Mouse (Mus musculus) intestine, embryonic 16.5 days (tissue): ENCODE measurements around the gene Rps3. TPM values are rescaled to one million over a fixed set of nuclear protein-coding genes. Genes with fewer than 3 reads are reported as not detected.
A peak's percentile ranks its signal among the peaks of the same experiment; 100 is the strongest.

ENCODE experiments used
- ATAC-seq: fragments of 200-750 bp; cut with Nextera tagmentation; 2 replicates; pipeline ENCODE4 v1.8.0; 2017; ENCODE audit warnings: moderate TSS enrichment, moderate library complexity
- H3K27ac ChIP-seq: fragments of 300-500 bp; sonication (generic); 2 replicates; pipeline ENCODE4 v1.5.1; 2014; ENCODE audit warnings: mild to moderate bottlenecking, low read length
- H3K27me3 ChIP-seq: fragments of 300-500 bp; sonication (generic); replicated peaks from 2 replicates; pipeline ENCODE4 v1.6.1; 2014; ENCODE audit warnings: low read length, control low read depth, mixed read lengths; ENCODE audit not compliant: control insufficient read depth, insufficient read depth
- H3K36me3 ChIP-seq: fragments of 300-500 bp; sonication (generic); 2 replicates; pipeline ENCODE4 v1.6.1; 2014; ENCODE audit warnings: low read length, control low read depth; ENCODE audit not compliant: control insufficient read depth, insufficient read depth
- H3K4me1 ChIP-seq: fragments of 300-500 bp; sonication (generic); 2 replicates; pipeline ENCODE4 v1.6.1; 2014; ENCODE audit warnings: low read length, control low read depth, mixed read lengths; ENCODE audit not compliant: control insufficient read depth, insufficient read depth
- H3K4me2 ChIP-seq: fragments of 300-500 bp; sonication (generic); 2 replicates; pipeline ENCODE4 v1.6.1; 2014; ENCODE audit warnings: low read depth, low read length, control low read depth
- H3K4me3 ChIP-seq: fragments of 300-500 bp; sonication (generic); 2 replicates; pipeline ENCODE4 v1.5.1; 2014; ENCODE audit warnings: mild to moderate bottlenecking, low read length
- H3K9ac ChIP-seq: fragments of 300-500 bp; sonication (generic); 2 replicates; pipeline ENCODE4 v1.6.1; 2014; ENCODE audit warnings: low read depth, low read length
- H3K9me3 ChIP-seq: fragments of 300-500 bp; sonication (generic); 2 replicates; pipeline ENCODE4 v1.6.1; 2016; ENCODE audit warnings: low read length, control low read depth; ENCODE audit not compliant: control insufficient read depth
- WGBS: fragments of 180-500 bp; shearing (Covaris S2); extraction: QIAGEN DNeasy Blood & Tissue Kit; methylation state at CpG from one replicate; pipeline ENCODE4 v1.1.7; 2014; 5-methylcytosine and 5-hydroxymethylcytosine counted together
- polyA plus RNA-seq: library from polyadenylated mRNA; unstranded; fragments of >200 nt; fragmentation: Nextera tagmentation; extraction: Ambion mirVana; gene quantifications from 2 replicates; pipeline ENCODE4 v1.2.1, GENCODE M21; 2015

Gene Rps3
- polyA plus RNA-seq, 1 experiment from 2014 or later: 816 TPM

DNA sequence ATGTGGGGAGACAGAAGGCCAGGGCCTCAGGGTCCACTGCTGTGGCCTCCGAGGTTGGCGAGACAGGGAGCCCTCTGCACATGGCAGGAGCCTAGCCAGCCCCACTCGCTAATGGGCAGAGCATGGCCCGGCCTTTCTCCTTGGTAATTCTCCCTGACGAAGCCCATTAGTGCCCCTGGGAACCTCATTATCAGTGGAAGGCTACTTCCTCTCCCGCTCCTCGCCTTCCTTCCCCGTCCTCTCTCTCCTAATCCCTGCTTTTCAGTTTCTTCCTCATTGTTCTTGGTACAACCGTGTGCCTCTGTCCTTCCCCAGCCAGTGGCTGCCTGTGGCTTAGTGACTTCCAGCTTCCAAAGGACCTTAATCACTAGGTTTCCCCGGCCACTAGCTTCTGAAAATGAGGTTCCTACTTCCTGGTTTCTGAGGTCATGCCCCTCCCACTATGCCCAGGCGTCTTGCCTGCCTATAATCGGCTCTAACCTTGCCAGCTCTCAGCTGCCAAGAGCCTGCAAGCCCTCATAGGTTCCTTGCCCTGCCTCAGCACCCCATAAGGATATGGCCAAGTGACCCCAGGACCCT lies 48.8 kb downstream of the Rps3 start:
- H3K9me3 ChIP-seq: no peaks in the 10 kb centered on the region
- H3K36me3 ChIP-seq: no peaks in the 10 kb centered on the region
- H3K4me3 ChIP-seq: no peak overlapping the region
- peak; percentile 62 for ATAC-seq
- H3K9ac ChIP-seq: no peak overlapping the region
- H3K4me1 ChIP-seq: peaks cover 4% of the 10 kb centered on the region
- peak overlapping the region; percentile 64 for H3K27ac ChIP-seq
- 39% methylated on average over 12 of the region's 12 CpGs for WGBS
- no peak overlapping the region for H3K4me2 ChIP-seq
- H3K27me3 ChIP-seq: no peaks in the 10 kb centered on the region

DNA sequence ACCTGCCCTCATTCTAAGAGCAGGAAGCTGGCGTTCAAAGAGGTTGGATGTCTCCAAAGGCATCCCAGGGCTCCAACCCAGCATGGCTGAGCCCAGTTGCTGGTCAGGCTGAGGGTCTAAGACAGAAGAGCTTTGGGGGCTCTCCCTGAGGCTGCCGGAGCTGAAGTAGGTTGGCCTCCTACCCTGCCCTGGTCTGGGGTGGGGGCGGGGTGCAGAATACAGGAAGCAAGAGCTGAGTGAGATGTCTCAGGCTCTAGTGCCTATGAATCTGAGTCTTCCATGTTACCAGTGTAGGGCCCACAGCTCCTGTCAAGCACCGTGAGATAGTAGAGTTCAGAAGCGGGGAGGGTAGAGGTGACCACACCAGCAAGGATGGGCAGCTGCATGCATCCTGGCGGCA lies 50.7 kb downstream of the Rps3 start:
- Histone ChIP-seq H3K9me3 (no peaks in the 10 kb centered on the region), H3K4me1 (peaks cover 4% of the 10 kb centered on the region), H3K4me3 (no peak overlapping the region), H3K27me3 (no peaks in the 10 kb centered on the region), H3K9ac (no peak overlapping the region), H3K36me3 (no peaks in the 10 kb centered on the region), H3K27ac (no peak overlapping the region), H3K4me2 (no peak overlapping the region)
- ATAC-seq: no peak
- 87% methylated on average over 6 of the region's 6 CpGs for WGBS

DNA sequence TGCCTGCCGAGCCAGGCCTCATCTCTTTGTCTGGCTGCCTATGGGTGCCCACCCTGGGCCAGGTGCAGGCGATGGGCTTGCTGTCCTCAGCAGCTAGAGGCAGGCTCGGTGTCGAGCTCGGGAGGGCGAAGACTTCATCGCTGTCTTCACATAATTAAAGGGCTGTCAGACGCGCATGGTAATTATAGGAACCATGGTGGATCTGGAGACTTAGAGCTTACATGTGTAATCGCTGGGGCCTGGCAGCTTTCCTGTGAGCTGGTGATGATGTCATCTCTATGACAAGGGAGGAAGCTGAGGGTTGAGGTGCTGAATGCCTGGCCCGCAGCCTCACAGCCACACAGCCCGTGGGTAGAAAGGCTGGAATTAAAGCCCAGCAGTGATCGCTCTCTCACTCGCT lies 51.3 kb downstream of the Rps3 start:
- Histone ChIP-seq H3K9me3 (no peaks in the 10 kb centered on the region), H3K36me3 (no peaks in the 10 kb centered on the region), H3K4me2 (no peak overlapping the region), H3K4me1 (peaks cover 4% of the 10 kb centered on the region), H3K9ac (no peak overlapping the region), H3K4me3 (no peak overlapping the region), H3K27ac (no peak overlapping the region), H3K27me3 (no peaks in the 10 kb centered on the region)
- no peak for ATAC-seq
- WGBS: 69% methylated on average over 14 of the region's 14 CpGs

DNA sequence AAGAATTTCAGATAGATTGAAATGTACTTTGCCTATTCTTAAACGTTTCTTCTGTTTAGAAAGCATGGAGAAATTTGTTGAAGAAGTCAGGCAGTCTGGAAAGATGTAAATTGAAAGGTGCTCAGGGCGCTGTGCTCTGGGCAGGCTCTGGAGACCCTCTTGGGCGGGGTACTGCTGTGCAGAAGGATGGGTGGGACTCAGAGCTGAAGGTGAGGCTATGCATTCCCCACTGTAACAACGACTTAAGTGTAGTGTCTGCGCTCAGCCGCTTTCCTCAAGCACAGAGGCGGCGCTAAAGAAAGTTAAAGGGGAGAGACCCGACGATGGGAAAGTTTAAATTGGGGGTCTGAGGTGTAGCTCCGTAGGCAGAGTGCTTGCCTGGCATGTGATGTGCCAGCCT lies 53.3 kb downstream of the Rps3 start:
- peaks cover 10% of the 10 kb centered on the region for H3K4me1 ChIP-seq
- H3K9ac ChIP-seq: no peak overlapping the region
- H3K36me3 ChIP-seq: no peaks in the 10 kb centered on the region
- H3K9me3 ChIP-seq: no peaks in the 10 kb centered on the region
- no peaks in the 10 kb centered on the region for H3K27me3 ChIP-seq
- no peak overlapping the region for H3K27ac ChIP-seq
- H3K4me2 ChIP-seq: no peak overlapping the region
- ATAC-seq: no peak
- WGBS: 72% methylated on average over 11 of the region's 11 CpGs
- no peak overlapping the region for H3K4me3 ChIP-seq

DNA sequence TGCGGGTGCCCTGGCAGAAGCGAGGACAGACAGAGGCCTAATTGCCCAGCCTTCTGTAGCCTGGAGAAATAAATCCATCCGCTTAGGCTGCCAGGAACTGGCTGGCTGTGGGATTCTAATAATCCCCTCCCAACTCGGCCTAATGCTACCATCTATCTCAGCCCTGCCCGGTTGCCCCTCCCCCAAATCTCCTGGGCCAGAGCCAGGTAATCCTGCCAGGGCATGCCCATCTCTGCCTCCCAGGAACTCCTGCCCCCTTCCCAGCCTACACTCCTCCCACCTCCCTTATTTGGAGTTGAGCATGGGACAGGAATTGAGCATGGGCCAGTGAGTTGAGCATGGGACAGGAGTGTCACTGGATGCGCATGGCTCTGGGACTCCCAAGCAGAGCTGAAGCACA lies 53.8 kb downstream of the Rps3 start:
- Histone ChIP-seq H3K4me1 (peaks cover 15% of the 10 kb centered on the region), H3K9ac (no peak overlapping the region), H3K27ac (0 out of 2 replicates have a peak overlapping the region, but pooled peaks have one; percentile 21), H3K4me3 (no peak overlapping the region), H3K36me3 (no peaks in the 10 kb centered on the region), H3K27me3 (no peaks in the 10 kb centered on the region), H3K9me3 (no peaks in the 10 kb centered on the region), H3K4me2 (no peak overlapping the region)
- WGBS: 61% methylated on average over 6 of the region's 6 CpGs
- no peak for ATAC-seq

DNA sequence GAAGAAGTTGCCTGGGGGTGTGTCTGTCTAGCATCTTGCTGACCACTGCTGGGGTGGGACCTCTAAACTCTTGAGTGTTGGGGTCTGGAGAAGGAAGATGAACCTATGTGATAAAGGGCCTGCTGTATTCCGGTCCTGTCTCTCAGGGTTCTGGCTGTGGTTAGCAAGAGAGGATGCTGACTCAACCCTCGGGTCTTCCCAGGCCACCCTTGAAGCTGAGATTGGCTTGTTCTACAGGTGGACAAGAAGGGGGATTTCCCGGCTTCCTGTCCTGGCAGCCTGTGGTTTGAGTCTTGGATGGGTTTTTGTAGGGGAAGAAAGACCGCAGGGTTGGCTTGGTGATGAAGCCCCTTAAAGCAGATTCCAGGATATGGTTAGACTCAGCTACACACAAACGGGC lies 54.7 kb downstream of the Rps3 start:
- no peaks in the 10 kb centered on the region for H3K9me3 ChIP-seq
- no peaks in the 10 kb centered on the region for H3K36me3 ChIP-seq
- no peaks in the 10 kb centered on the region for H3K27me3 ChIP-seq
- peaks cover 18% of the 10 kb centered on the region for H3K4me1 ChIP-seq
- no peak overlapping the region for H3K27ac ChIP-seq
- H3K9ac ChIP-seq: no peak overlapping the region
- H3K4me3 ChIP-seq: no peak overlapping the region
- H3K4me2 ChIP-seq: no peak overlapping the region
- ATAC-seq: no peak
- whole genome bisulfite sequencing: 83% methylated on average over 5 of the region's 5 CpGs

DNA sequence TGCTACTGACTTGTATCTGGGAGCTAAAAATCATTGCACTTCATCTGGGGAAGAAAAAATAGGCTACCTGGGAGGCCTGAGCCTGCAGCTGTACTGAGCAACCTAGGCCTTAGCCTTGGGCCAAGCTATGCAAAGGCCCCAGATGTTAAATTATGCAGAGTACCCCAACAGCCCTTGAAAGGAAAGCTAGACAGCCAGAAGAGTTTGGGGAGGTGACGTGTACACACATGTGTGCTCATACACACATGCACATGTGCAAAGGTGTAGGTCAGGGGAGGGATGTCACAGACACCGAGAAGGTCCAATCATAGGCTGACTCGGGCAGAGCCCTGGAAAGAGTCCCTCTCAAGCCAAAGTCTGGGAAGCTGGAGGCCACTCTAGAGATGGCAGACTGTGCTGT lies 55.6 kb downstream of the Rps3 start:
- no peak overlapping the region for H3K27ac ChIP-seq
- H3K36me3 ChIP-seq: no peaks in the 10 kb centered on the region
- no peak overlapping the region for H3K4me2 ChIP-seq
- H3K27me3 ChIP-seq: no peaks in the 10 kb centered on the region
- 89% methylated on average over 3 of the region's 3 CpGs for WGBS
- H3K9me3 ChIP-seq: no peaks in the 10 kb centered on the region
- H3K9ac ChIP-seq: no peak overlapping the region
- H3K4me3 ChIP-seq: no peak overlapping the region
- peaks cover 18% of the 10 kb centered on the region for H3K4me1 ChIP-seq
- ATAC-seq: no peak

Other genes with a start within 250 kb of the Rps3 start
- 234 and 306 TPM in 2 replicates for gene Mogat2, start 245.1 kb downstream of the Rps3 start, polyA plus RNA-seq
- gene Map6, start 216.3 kb downstream of the Rps3 start, polyA plus RNA-seq: 3.5 and 4.2 TPM in 2 replicates
- 903 and 983 TPM in 2 replicates for gene Serpinh1, start 130.5 kb downstream of the Rps3 start, polyA plus RNA-seq
- gene Gdpd5, start 102.3 kb downstream of the Rps3 start, polyA plus RNA-seq: 17.1 and 17.5 TPM in 2 replicates
- 0.15 and 0.17 TPM in 2 replicates for gene Klhl35, start 17.7 kb downstream of the Rps3 start, polyA plus RNA-seq
- 7.7 and 9.2 TPM in 2 replicates for gene Arrb1, start 51.7 kb upstream of the Rps3 start, polyA plus RNA-seq
- 1.0 and 1.1 TPM in 2 replicates for gene Tpbgl, start 143.4 kb upstream of the Rps3 start, polyA plus RNA-seq
- gene Slco2b1, start 227.6 kb upstream of the Rps3 start, polyA plus RNA-seq: 3.0 and 3.7 TPM in 2 replicates
- not detected in 2 replicates for gene Olfr520, start 246.5 kb upstream of the Rps3 start, polyA plus RNA-seq